Mouse (Mus musculus): ENCODE measurements around the gene Sap25. TPM values are rescaled to one million over a fixed set of nuclear protein-coding genes. Genes with fewer than 3 reads are reported as not detected.

Sap25 gene
- total RNA-seq, 2 experiments from 2014 or later, result 3.0 to 3.9 TPM

- intact Hi-C loops (cut with DNase I), result loop anchor here (5.0 kb wide), 1 partner anchor 47 kb away; no protein-coding TSS in a partner anchor
- DNase-seq (ENCODE audit: low spot score), result no peak
Measured at GRCm38 (mm10) chr5:137689974-137690373, 48.8 kb downstream of the Sap25 start.

- no peak for DNase-seq (ENCODE audit: low spot score)
- intact Hi-C loops (cut with DNase I), result no loop called here
Measured at GRCm38 (mm10) chr5:137690531-137690930, 49.4 kb downstream of the Sap25 start.

GRCm38 (mm10) chr5:137691881-137692280, 50.7 kb downstream of the Sap25 start:
- intact Hi-C loops (cut with DNase I), result no loop called here
- DNase-seq (ENCODE audit: low spot score), result no peak

Other genes starting within 250 kb of the Sap25 start
- not detected for gene Zan, start 164.3 kb upstream of the Sap25 start, total RNA-seq (2021)
- gene Pop7, start 138.8 kb upstream of the Sap25 start, total RNA-seq (2021), result 10 to 100 TPM; 14.8 to 15.3 TPM
- gene Gigyf1, start 122.8 kb upstream of the Sap25 start, total RNA-seq (2021), result 10 to 100 TPM; 28.6 to 29.1 TPM
- gene Epo, start 108.1 kb upstream of the Sap25 start, total RNA-seq (2021), result not detected
- 100 to 1,000 TPM; 245 to 246 TPM for gene Gnb2, start 107.8 kb upstream of the Sap25 start, total RNA-seq (2021)
- gene Actl6b, start 87.8 kb upstream of the Sap25 start, total RNA-seq (2021), result not detected
- under 1 TPM in 1 of 2 experiments, not detected in 1; 0.08 TPM for gene Tfr2, start 71.5 kb upstream of the Sap25 start, total RNA-seq (2021)
- 10 to 100 TPM; 16.2 to 17.5 TPM for gene Mospd3, start 40.3 kb upstream of the Sap25 start, total RNA-seq (2021)
- 10 to 100 TPM; 66.9 to 71.3 TPM for gene Pcolce, start 27.6 kb upstream of the Sap25 start, total RNA-seq (2021)
- gene Fbxo24, start 12.3 kb upstream of the Sap25 start, total RNA-seq (2021), result under 1 TPM; 0.11 to 0.36 TPM
- 10 to 100 TPM; 17.6 to 18.2 TPM for gene Lrch4, start 12.2 kb upstream of the Sap25 start, total RNA-seq (2021)
- gene Gm20605, start 12.2 kb upstream of the Sap25 start, total RNA-seq (2021), result 1 to 10 TPM; 3.2 to 4.5 TPM
- under 1 TPM; 0.29 to 0.48 TPM for gene Irs3, start 4.4 kb downstream of the Sap25 start, total RNA-seq (2021)
- gene Agfg2, start 43.4 kb downstream of the Sap25 start, total RNA-seq (2021), result 10 to 100 TPM; 11.8 to 13.3 TPM
- under 1 TPM; 0.98 to 0.99 TPM for gene Nyap1, start 100.3 kb downstream of the Sap25 start, total RNA-seq (2021)
- gene Tsc22d4, start 104.4 kb downstream of the Sap25 start, total RNA-seq (2021), result 100 to 1,000 TPM; 282 to 288 TPM
- 10 to 100 TPM; 11.1 to 13.4 TPM for gene Ppp1r35, start 137.5 kb downstream of the Sap25 start, total RNA-seq (2021)
- 10 to 100 TPM; 20.6 to 29.3 TPM for gene Mepce, start 146.3 kb downstream of the Sap25 start, total RNA-seq (2021)
- gene Zcwpw1, start 146.5 kb downstream of the Sap25 start, total RNA-seq (2021), result under 1 TPM; 0.57 to 0.89 TPM
- gene Pilra, start 194.9 kb downstream of the Sap25 start, total RNA-seq (2021), result 1 to 10 TPM; 1.7 to 1.9 TPM
- under 1 TPM; 0.61 to 0.83 TPM for gene Pilrb1, start 216.8 kb downstream of the Sap25 start, total RNA-seq (2021)
- gene Pilrb2, start 230.5 kb downstream of the Sap25 start, total RNA-seq (2021), result under 1 TPM in 1 of 2 experiments, not detected in 1; 0.81 TPM

Data from heart, postnatal 25 days (tissue).